Mouse (Mus musculus) testis, adult 10 weeks (tissue): ENCODE results near the gene Olfr1006. TPM values are rescaled to one million over a fixed set of nuclear protein-coding genes. Genes with fewer than 3 reads are reported as not detected.

Experiments
- polyA plus RNA-seq: library from polyadenylated mRNA; stranded (reverse); fragments of 350-450 nt; fragmentation: Illumina TruSeq; extraction: RNeasy Lipid Tissue Mini Kit (QIAGEN cat#74804); gene quantifications from one replicate; pipeline ENCODE4 v1.2.3, GENCODE M21; 2014; ENCODE audit warnings: low read depth, low replicate concordance

Olfr1006 gene
- not detected for polyA plus RNA-seq

DNA sequence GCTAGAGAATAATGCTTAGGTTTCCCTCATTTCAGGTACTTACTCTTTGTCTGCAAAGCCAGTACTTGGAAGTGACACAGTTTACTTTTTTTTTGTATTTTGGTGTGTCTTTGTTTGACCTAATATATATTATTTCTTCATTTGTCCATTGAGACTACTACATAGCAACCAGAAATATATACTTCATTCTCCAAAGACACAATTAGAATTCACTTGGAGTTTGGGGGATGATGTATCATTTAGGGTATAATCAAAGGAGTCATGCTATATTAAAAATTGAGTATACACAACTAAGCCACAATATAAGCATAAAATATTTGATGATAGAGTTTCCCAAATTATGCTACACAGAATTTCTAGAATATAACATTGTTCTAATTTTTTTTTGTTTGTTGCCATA, at the start of gene Olfr1006:
Gene Olfr1006, minus strand, starts transcription at position 101 of the 400 bp plus-strand sequence.

DNA sequence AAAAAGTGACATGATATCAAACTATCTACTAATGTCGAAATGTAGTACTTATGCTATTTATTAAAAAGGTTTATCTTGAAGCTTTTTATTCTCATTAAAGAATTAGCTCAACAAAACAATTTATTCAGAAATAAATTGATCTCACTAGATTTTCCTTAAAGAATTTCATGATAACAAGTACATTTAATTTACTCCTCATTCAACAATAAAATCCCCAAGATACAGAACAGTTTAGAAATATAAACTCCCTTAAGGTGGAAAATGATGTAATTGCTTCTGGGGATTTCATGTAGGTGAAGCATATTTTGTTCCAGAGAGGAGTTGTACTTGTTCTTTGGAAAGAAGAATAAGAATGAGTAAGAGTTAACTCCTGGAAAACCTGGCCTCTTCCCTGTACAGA, 36.6 kb upstream of the Olfr1006 start, which contains the start of gene Olfr1009:
Gene Olfr1009, plus strand, starts transcription at position 301 of the 400 bp plus-strand sequence.

GRCm38 (mm10) chr2:85689131-85689530, 10.6 kb upstream of the Olfr1006 start, which contains the start of gene Olfr1008:
Gene Olfr1008, plus strand, starts transcription at chr2:85689431.

DNA sequence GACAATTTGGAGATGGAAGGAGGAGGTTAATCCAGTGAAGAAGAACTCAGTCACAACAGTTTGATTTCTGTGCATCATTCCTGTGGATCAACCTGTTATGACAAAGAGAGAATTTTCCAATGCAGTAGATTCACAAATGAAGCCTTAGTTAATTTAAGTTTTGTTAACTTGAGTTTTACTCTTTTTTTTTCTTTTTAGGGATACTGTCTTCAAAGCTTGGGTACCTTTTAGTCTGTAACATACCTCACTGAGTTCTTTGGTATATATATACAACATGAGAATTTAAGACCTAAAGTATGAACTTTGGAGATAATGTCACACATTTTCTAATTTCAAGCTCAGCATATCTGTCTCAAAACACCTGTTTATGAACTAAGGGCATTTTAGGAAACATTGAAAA, 14.2 kb downstream of the Olfr1006 start, which contains the start of gene Olfr154:
Gene Olfr154, minus strand, starts transcription at position 101 of the 400 bp plus-strand sequence.

DNA sequence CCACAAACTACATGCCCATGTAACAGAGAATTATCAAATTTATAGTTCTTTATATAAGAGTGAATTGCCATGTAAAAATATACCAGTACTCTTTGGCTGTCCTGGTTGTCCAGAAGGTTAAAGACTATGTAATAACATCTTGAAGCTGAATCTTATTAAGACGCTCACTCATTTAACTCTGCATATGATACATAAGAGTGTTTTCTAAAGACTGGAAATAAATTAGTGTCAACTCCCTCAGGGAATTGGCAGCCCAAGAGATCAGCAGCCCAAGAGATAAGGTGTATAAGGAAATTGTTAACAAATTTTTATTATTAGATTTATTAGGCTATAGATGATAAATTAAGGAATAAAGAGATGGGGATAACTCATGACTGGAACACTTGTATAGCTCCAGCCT, 28.0 kb downstream of the Olfr1006 start, which contains the start of gene Olfr1002:
Gene Olfr1002, minus strand, starts transcription at position 101 of the 400 bp plus-strand sequence.

Other genes with a start within 250 kb of the Olfr1006 start
- not detected for gene Olfr994, start 242.3 kb downstream of the Olfr1006 start, polyA plus RNA-seq
- not detected for gene Olfr995, start 235.1 kb downstream of the Olfr1006 start, polyA plus RNA-seq
- gene 4833423E24Rik, start 159.7 kb downstream of the Olfr1006 start, polyA plus RNA-seq: not detected
- not detected for gene Olfr996, start 99.6 kb downstream of the Olfr1006 start, polyA plus RNA-seq
- not detected for gene Olfr998, start 89.8 kb downstream of the Olfr1006 start, polyA plus RNA-seq
- not detected for gene Olfr1000, start 66.9 kb downstream of the Olfr1006 start, polyA plus RNA-seq
- not detected for gene Olfr1002, start 28.1 kb downstream of the Olfr1006 start, polyA plus RNA-seq
- not detected for gene Olfr154, start 14.3 kb downstream of the Olfr1006 start, polyA plus RNA-seq
- not detected for gene Olfr1008, start 10.7 kb upstream of the Olfr1006 start, polyA plus RNA-seq
- not detected for gene Olfr1009, start 36.7 kb upstream of the Olfr1006 start, polyA plus RNA-seq
- not detected for gene Olfr1012, start 84.0 kb upstream of the Olfr1006 start, polyA plus RNA-seq
- 0.07 TPM for gene Olfr1013, start 88.3 kb upstream of the Olfr1006 start, polyA plus RNA-seq
- not detected for gene Olfr1014, start 93.9 kb upstream of the Olfr1006 start, polyA plus RNA-seq
- gene Olfr1015, start 103.2 kb upstream of the Olfr1006 start, polyA plus RNA-seq: not detected
- gene Olfr1016, start 123.8 kb upstream of the Olfr1006 start, polyA plus RNA-seq: not detected
- not detected for gene Olfr1018, start 139.7 kb upstream of the Olfr1006 start, polyA plus RNA-seq
- not detected for gene Olfr1019, start 166.7 kb upstream of the Olfr1006 start, polyA plus RNA-seq
- gene Olfr1020, start 168.3 kb upstream of the Olfr1006 start, polyA plus RNA-seq: not detected
- not detected for gene Olfr1022, start 189.8 kb upstream of the Olfr1006 start, polyA plus RNA-seq
- gene Olfr1023, start 206.9 kb upstream of the Olfr1006 start, polyA plus RNA-seq: not detected
- gene Olfr1024, start 226.3 kb upstream of the Olfr1006 start, polyA plus RNA-seq: not detected
- not detected for gene Olfr1025-ps1, start 236.4 kb upstream of the Olfr1006 start, polyA plus RNA-seq
- gene Olfr1026, start 242.8 kb upstream of the Olfr1006 start, polyA plus RNA-seq: not detected